Mouse (Mus musculus) testis, adult 2 months (tissue): ENCODE results near the gene Fam186b.
"Not testable (repeated sequence)": the region's sequence is repeated elsewhere in the genome, so short reads cannot be mapped to it uniquely, and the experiment has no call there.

ENCODE experiments used
- CTCF ChIP-seq: fragments of 200-500 bp; IDR thresholded peaks from 2 replicates; pipeline ENCODE4 v1.5.1; 2012; ENCODE audit warnings: low read depth, mild to moderate bottlenecking, inconsistent platforms, low read length, moderate library complexity; ENCODE audit not compliant: control insufficient read depth, insufficient read depth, insufficient replicate concordance
- POLR2A ChIP-seq: fragments of 200-500 bp; IDR thresholded peaks from 2 replicates; pipeline ENCODE4 v1.6.1; 2012; ENCODE audit warnings: low read depth, mild to moderate bottlenecking, inconsistent platforms, low read length, moderate library complexity; ENCODE audit not compliant: control insufficient read depth

DNA sequence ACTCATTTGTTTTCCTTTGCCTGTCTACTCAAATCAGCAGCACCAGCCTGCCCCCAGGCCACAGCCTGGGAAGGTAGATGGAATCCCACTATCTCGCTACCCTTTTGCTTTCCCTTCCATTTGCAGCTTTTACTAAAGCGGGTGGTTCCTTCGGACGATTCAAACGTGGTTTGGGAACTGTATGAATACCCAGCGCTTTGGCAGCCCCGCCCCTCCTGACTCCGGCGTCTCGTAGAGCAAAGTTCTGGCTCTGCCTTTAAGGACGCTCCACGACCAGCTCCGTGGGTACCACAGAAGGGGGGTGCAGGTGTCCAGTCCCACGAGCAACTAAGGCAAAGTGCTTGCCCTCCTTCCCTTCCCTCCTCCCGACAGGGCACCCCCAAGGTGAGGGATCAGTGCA lies 44.6 kb downstream of the Fam186b start:
- not testable (repeated sequence) for TF ChIP-seq POLR2A, CTCF
